In genomic region chr4:25454752-25455151, GRCm38 (mm10) we compare ENCODE assay signal across 26 mouse cellular contexts.
DNase-seq lines count a peak whose midpoint lies in the region; ATAC-seq lines count a peak whose summit lies in the region.
"Had no signal": no experiment of that assay in that cellular context is flagged by ENCODE, and none has a peak within 500 bp of the region (broad histone marks: within the 10 kb centered on the region; RNA-seq: fewer than 3 reads in every experiment).

No protein-coding gene starts in this region.

- ATAC-seq in kidney, embryonic 15.5 days (replicated peaks; ENCODE audit: low FRiP score): peak; percentile 62; the same call in 1 of the 2 replicates
- ATAC-seq in kidney, embryonic 16.5 days (ENCODE audit: low FRiP score, low TSS enrichment): no peak
- ATAC-seq in liver, embryonic 15.5 days (ENCODE audit: insufficient read depth): peak; percentile 52; the same call in 1 of the 2 replicates
- ATAC-seq: CD4-positive, CD25-positive, alpha-beta regulatory T cell, adult 4 months; forebrain, embryonic 13.5 days; forebrain, embryonic 16.5 days had no signal

- H3K9me3 ChIP-seq in kidney, embryonic 15.5 days (replicated peaks): no peaks in the 10 kb centered on the region
- no peaks in the 10 kb centered on the region for H3K9me3 ChIP-seq in kidney, embryonic 16.5 days (ENCODE audit: low read length)
- H3K9me3 ChIP-seq in liver, embryonic 15.5 days (replicated peaks): no peaks in the 10 kb centered on the region
- H3K9me3 ChIP-seq: embryonic facial prominence, embryonic 10.5 days; embryonic facial prominence, embryonic 13.5 days; forebrain, embryonic 10.5 days; forebrain, embryonic 13.5 days; hindbrain, embryonic 12.5 days; hindbrain, embryonic 15.5 days had no signal

- no peak for DNase-seq in liver
- DNase-seq in fat pad, adult 2 months (ENCODE audit: extremely low read depth, low read depth, low spot score): peak; percentile 33
- DNase-seq in gonadal fat pad, adult 2 months (ENCODE audit: low read depth): peak; percentile 28
- DNase-seq in layer of hippocampus, postnatal 10 days (ENCODE audit: low spot score in 2 of 2): no peak
- DNase-seq: adrenal gland, adult 2 months; adrenal gland, postnatal 14 days; cerebellum, adult 11 months; cerebellum, adult 2 months; cerebellum, adult 9-11 months; cerebellum, postnatal 25 days; gastrocnemius, postnatal 10 days; gastrocnemius, postnatal 36 days; heart, adult 11 months had no signal

- H3K4me2 ChIP-seq in kidney, embryonic 15.5 days: no peak overlapping the region
- no peak overlapping the region for H3K4me2 ChIP-seq in kidney, embryonic 16.5 days (replicated peaks; ENCODE audit: low read depth, low read length)
- no peak overlapping the region for H3K4me2 ChIP-seq in liver, embryonic 15.5 days
- H3K4me2 ChIP-seq: embryonic facial prominence, embryonic 13.5 days; forebrain, embryonic 13.5 days; heart, embryonic 11.5 days; hindbrain, embryonic 12.5 days; hindbrain, embryonic 15.5 days had no signal

- H3K36me3 ChIP-seq in kidney, embryonic 15.5 days: no peaks in the 10 kb centered on the region
- no peaks in the 10 kb centered on the region for H3K36me3 ChIP-seq in kidney, embryonic 16.5 days (ENCODE audit: insufficient read depth, low read length)
- no peaks in the 10 kb centered on the region for H3K36me3 ChIP-seq in liver, embryonic 15.5 days (replicated peaks)
- H3K36me3 ChIP-seq: embryonic facial prominence, embryonic 10.5 days; embryonic facial prominence, embryonic 13.5 days; forebrain, embryonic 10.5 days; hindbrain, embryonic 12.5 days; hindbrain, embryonic 15.5 days had no signal

- H3K4me1 ChIP-seq in kidney, embryonic 15.5 days: no peaks in the 10 kb centered on the region
- H3K4me1 ChIP-seq in kidney, embryonic 16.5 days (ENCODE audit: insufficient read depth, low read length): no peaks in the 10 kb centered on the region
- H3K4me1 ChIP-seq in liver, embryonic 15.5 days (replicated peaks): no peaks in the 10 kb centered on the region
- H3K4me1 ChIP-seq: embryonic facial prominence, embryonic 10.5 days; embryonic facial prominence, embryonic 13.5 days; forebrain, embryonic 10.5 days; forebrain, embryonic 13.5 days; hindbrain, embryonic 12.5 days; hindbrain, embryonic 15.5 days had no signal

- H3K27me3 ChIP-seq in kidney, embryonic 15.5 days: no peaks in the 10 kb centered on the region
- no peaks in the 10 kb centered on the region for H3K27me3 ChIP-seq in kidney, embryonic 16.5 days (ENCODE audit: insufficient read depth, low read length)
- no peaks in the 10 kb centered on the region for H3K27me3 ChIP-seq in liver, embryonic 15.5 days
- H3K27me3 ChIP-seq: embryonic facial prominence, embryonic 13.5 days; forebrain, embryonic 13.5 days; hindbrain, embryonic 12.5 days; hindbrain, embryonic 15.5 days had no signal

- H3K27ac ChIP-seq in kidney, embryonic 15.5 days: no peak overlapping the region
- no peak overlapping the region for H3K27ac ChIP-seq in kidney, embryonic 16.5 days (ENCODE audit: low read length)
- H3K27ac ChIP-seq in liver, embryonic 15.5 days (replicated peaks): no peak overlapping the region
- H3K27ac ChIP-seq: embryonic facial prominence, embryonic 10.5 days; embryonic facial prominence, embryonic 13.5 days; forebrain, embryonic 10.5 days; forebrain, embryonic 13.5 days; hindbrain, embryonic 12.5 days; hindbrain, embryonic 15.5 days had no signal

- H3K4me3 ChIP-seq in kidney, embryonic 15.5 days (replicated peaks): no peak overlapping the region
- H3K4me3 ChIP-seq in kidney, embryonic 16.5 days (ENCODE audit: low read length): no peak overlapping the region
- no peak overlapping the region for H3K4me3 ChIP-seq in liver, embryonic 15.5 days (replicated peaks)
- H3K4me3 ChIP-seq: embryonic facial prominence, embryonic 10.5 days; embryonic facial prominence, embryonic 13.5 days; erythroblast, embryonic 14.5 days; forebrain, embryonic 10.5 days; forebrain, embryonic 13.5 days; hindbrain, embryonic 12.5 days; hindbrain, embryonic 15.5 days had no signal

- no peak overlapping the region for H3K9ac ChIP-seq in kidney, embryonic 15.5 days
- no peak overlapping the region for H3K9ac ChIP-seq in kidney, embryonic 16.5 days (replicated peaks; ENCODE audit: low read length)
- no peak overlapping the region for H3K9ac ChIP-seq in liver, embryonic 15.5 days
- H3K9ac ChIP-seq: embryonic facial prominence, embryonic 13.5 days; forebrain, embryonic 13.5 days; hindbrain, embryonic 12.5 days; hindbrain, embryonic 15.5 days had no signal

- WGBS in kidney, embryonic 15.5 days: 32% methylated on average over 3 of the region's 3 CpGs
- 21% methylated on average over 3 of the region's 3 CpGs for WGBS in kidney, embryonic 16.5 days
- WGBS in liver, embryonic 15.5 days (ENCODE audit: insufficient replicate concordance): 43% methylated on average over 3 of the region's 3 CpGs

Comparison
In these comparisons a context has a peak if more than half of its experiments do, and no peak if none do; other contexts are left out.
1. DNase-seq: peak in fat pad, adult 2 months (single experiment) and gonadal fat pad, adult 2 months (single experiment); none in liver (single experiment) and layer of hippocampus, postnatal 10 days (0 of 2).